Mouse (Mus musculus) MEL (cell line): ENCODE data around the gene 1700069L16Rik. TPM values are rescaled to one million over a fixed set of nuclear protein-coding genes. Genes with fewer than 3 reads are reported as not detected.
A peak's percentile ranks its signal among the peaks of the same experiment; 100 is the strongest.

ENCODE experiments used
- DNase-seq: peaks from one replicate; pipeline ENCODE4 v3.0.0; 2011; ENCODE audit warnings: low read depth, low spot score
- H3K27ac ChIP-seq: 2 replicates; pipeline ENCODE4 v1.5.1; 2012; ENCODE audit warnings: low read depth, mild to moderate bottlenecking, control low read depth, low read length, moderate library complexity; ENCODE audit not compliant: control insufficient read depth
- H3K27me3 ChIP-seq, 2 experiments: fragments of 150-350 bp in 1 of 2; sonication (generic) in 1 of 2; 2 replicates each; pipeline ENCODE4 v1.6.1; 2012; ENCODE audit warnings: low read length in 2 of 2, mild to moderate bottlenecking in 2 of 2, improper control_type of control experiment in 1 of 2, moderate library complexity in 1 of 2; ENCODE audit not compliant: insufficient read depth in 2 of 2, control insufficient read depth in 1 of 2
- H3K36me3 ChIP-seq, 2 experiments: 2 replicates each; pipeline ENCODE4 v1.6.1; 2012 to 2014; ENCODE audit warnings: low read length in 2 of 2, improper control_type of control experiment in 1 of 2, inconsistent platforms in 1 of 2, mild to moderate bottlenecking in 1 of 2; ENCODE audit not compliant: insufficient read depth in 2 of 2, control insufficient read depth in 1 of 2
- H3K4me1 ChIP-seq, 2 experiments: fragments of 150-350 bp in 1 of 2; sonication (generic) in 1 of 2; 2 replicates each; pipeline ENCODE4 v1.6.1; 2012; ENCODE audit warnings: low read length in 2 of 2, improper control_type of control experiment in 1 of 2, mild to moderate bottlenecking in 1 of 2; ENCODE audit not compliant: insufficient read depth in 2 of 2, control insufficient read depth in 1 of 2
- H3K4me3 ChIP-seq, 2 experiments: fragments of 150-350 bp in 1 of 2; sonication (generic) in 1 of 2; 2 replicates each; pipeline ENCODE4 v1.5.1; 2012; ENCODE audit warnings: low read depth in 2 of 2, low read length in 2 of 2, mild to moderate bottlenecking in 2 of 2, moderate library complexity in 2 of 2, control low read depth in 1 of 2, improper control_type of control experiment in 1 of 2; ENCODE audit not compliant: control insufficient read depth in 1 of 2, insufficient read depth in 1 of 2
- H3K79me2 ChIP-seq: 2 replicates; pipeline ENCODE4 v1.6.1; 2012; ENCODE audit warnings: mild to moderate bottlenecking, low read length, moderate library complexity; ENCODE audit not compliant: control insufficient read depth, poor library complexity, insufficient read depth
- H3K9ac ChIP-seq: 2 replicates; pipeline ENCODE4 v1.6.1; 2012; ENCODE audit warnings: low read depth, mild to moderate bottlenecking, control low read depth, low read length, moderate library complexity; ENCODE audit not compliant: control insufficient read depth, poor library complexity, severe bottlenecking
- H3K9me3 ChIP-seq: fragments of 150-350 bp; sonication (generic); replicated peaks from 2 replicates; pipeline ENCODE4 v1.6.1; 2012; ENCODE audit warnings: mild to moderate bottlenecking, low read length, improper control_type of control experiment, moderate library complexity; ENCODE audit not compliant: insufficient read depth
- CHD1 ChIP-seq: IDR thresholded peaks from 2 replicates; pipeline ENCODE4 v1.6.1; 2012; ENCODE audit warnings: low read depth, mild to moderate bottlenecking, inconsistent platforms, low read length, improper control_type of control experiment
- CTCF ChIP-seq, 3 experiments: IDR thresholded peaks in 2 of 3; conservative IDR thresholded peaks in 1 of 3; 2 replicates each; pipeline ENCODE4 v1.5.1; 2011 to 2012; ENCODE audit warnings: low read length in 3 of 3, low read depth in 2 of 3, mild to moderate bottlenecking in 2 of 3, improper control_type of control experiment in 1 of 3, inconsistent platforms in 1 of 3, mixed read lengths in 1 of 3, moderate library complexity in 1 of 3; ENCODE audit not compliant: control insufficient read depth in 1 of 3, insufficient read depth in 1 of 3, poor library complexity in 1 of 3, severe bottlenecking in 1 of 3
- ELF1 ChIP-seq: IDR thresholded peaks from 2 replicates; pipeline ENCODE4 v1.6.1; 2014; ENCODE audit warnings: low read depth, mild to moderate bottlenecking, inconsistent platforms, low read length, improper control_type of control experiment, moderate library complexity
- ETS1 ChIP-seq: IDR thresholded peaks from 2 replicates; pipeline ENCODE4 v1.6.1; 2012; ENCODE audit warnings: low read depth, mild to moderate bottlenecking, inconsistent platforms, low read length, improper control_type of control experiment, moderate library complexity
- GABPA ChIP-seq: IDR thresholded peaks from 2 replicates; pipeline ENCODE4 v1.6.1; 2012; ENCODE audit warnings: low read depth, mild to moderate bottlenecking, inconsistent platforms, low read length, improper control_type of control experiment, moderate library complexity
- MAFK ChIP-seq: IDR thresholded peaks from 2 replicates; pipeline ENCODE4 v1.6.1; 2011; ENCODE audit warnings: low read depth, mild to moderate bottlenecking, low read length, improper control_type of control experiment, borderline replicate concordance
- MAX ChIP-seq: IDR thresholded peaks from 2 replicates; pipeline ENCODE4 v1.6.1; 2011; ENCODE audit warnings: low read length, improper control_type of control experiment
- MEF2A ChIP-seq: IDR thresholded peaks from 2 replicates; pipeline ENCODE4 v1.6.1; 2014; ENCODE audit warnings: low read depth, mild to moderate bottlenecking, inconsistent platforms, low read length, improper control_type of control experiment; ENCODE audit not compliant: poor library complexity, insufficient replicate concordance, severe bottlenecking; ENCODE audit errors: extremely low read depth
- MYB ChIP-seq: IDR thresholded peaks from 2 replicates; pipeline ENCODE4 v1.6.1; 2011; ENCODE audit warnings: mild to moderate bottlenecking, low read depth, low read length, improper control_type of control experiment
- POLR2A ChIP-seq, 2 experiments: IDR thresholded peaks; 2 replicates each; pipeline ENCODE4 v1.6.1; 2011 to 2012; ENCODE audit warnings: low read length in 2 of 2, mild to moderate bottlenecking in 2 of 2, control low read depth in 1 of 2, improper control_type of control experiment in 1 of 2, low read depth in 1 of 2, moderate library complexity in 1 of 2; ENCODE audit not compliant: control insufficient read depth in 1 of 2, insufficient read depth in 1 of 2, poor library complexity in 1 of 2
- POLR2AphosphoS2 ChIP-seq: IDR thresholded peaks from 2 replicates; pipeline ENCODE4 v1.6.1; 2011; ENCODE audit warnings: low read length, improper control_type of control experiment
- RAD21 ChIP-seq: IDR thresholded peaks from 2 replicates; pipeline ENCODE4 v1.6.1; 2011; ENCODE audit warnings: mild to moderate bottlenecking, low read depth, low read length, improper control_type of control experiment
- SMC3 ChIP-seq: IDR thresholded peaks from 2 replicates; pipeline ENCODE4 v1.6.1; 2011; ENCODE audit warnings: low read depth, low read length, improper control_type of control experiment
- TAL1 ChIP-seq: IDR thresholded peaks from 2 replicates; pipeline ENCODE4 v1.6.1; 2012; ENCODE audit warnings: mild to moderate bottlenecking, inconsistent platforms, low read length, moderate library complexity, mixed read lengths
- TBP ChIP-seq: IDR thresholded peaks from 2 replicates; pipeline ENCODE4 v1.8.0; 2011; ENCODE audit warnings: low read depth, low read length, improper control_type of control experiment
- TCF12 ChIP-seq: IDR thresholded peaks from 2 replicates; pipeline ENCODE4 v1.6.1; 2014; ENCODE audit warnings: low read depth, mild to moderate bottlenecking, inconsistent platforms, low read length, improper control_type of control experiment, moderate library complexity
- UBTF ChIP-seq: IDR thresholded peaks from 2 replicates; pipeline ENCODE4 v1.6.1; 2012; ENCODE audit warnings: low read depth, mild to moderate bottlenecking, inconsistent platforms, low read length, improper control_type of control experiment, moderate library complexity, borderline replicate concordance; ENCODE audit not compliant: insufficient read depth
- USF1 ChIP-seq: IDR thresholded peaks from 2 replicates; pipeline ENCODE4 v1.6.1; 2014; ENCODE audit warnings: low read depth, mild to moderate bottlenecking, inconsistent platforms, low read length, improper control_type of control experiment, moderate library complexity
- ZC3H11A ChIP-seq: IDR thresholded peaks from 2 replicates; pipeline ENCODE4 v1.6.1; 2012; ENCODE audit warnings: low read depth, mild to moderate bottlenecking, inconsistent platforms, low read length, improper control_type of control experiment
- ZNF384 ChIP-seq: IDR thresholded peaks from 2 replicates; pipeline ENCODE4 v1.6.1; 2012; ENCODE audit warnings: low read depth, mild to moderate bottlenecking, inconsistent platforms, low read length, improper control_type of control experiment
- polyA plus RNA-seq, 2 experiments: library from polyadenylated mRNA; stranded (reverse) in 1 of 2; unstranded in 1 of 2; fragments of >175 nt in 1 of 2; fragments of >200 nt in 1 of 2; gene quantifications; 2 replicates each; pipeline versions ENCODE4 v1.2.1 to v1.2.4; 2012; ENCODE audit warnings: low replicate concordance in 2 of 2, low read depth in 1 of 2; ENCODE audit not compliant: insufficient read length in 2 of 2, insufficient read depth in 1 of 2, missing spikeins in 1 of 2
- total RNA-seq: library from RNA; depleted of rRNA; stranded (reverse); fragments of 300-350 nt; gene quantifications from 2 replicates; pipeline ENCODE4 v1.2.3, GENCODE M21; 2012

Gene 1700069L16Rik
- total and polyA plus RNA-seq, 3 experiments: not detected

- TF ChIP-seq USF1 (no peak), MEF2A (no peak), SMC3 (peak; percentile 94), ZC3H11A (peak; percentile 74), MAX (peak; percentile 40; the same call in 1 of the 2 replicates), CTCF (IDR thresholded peaks at IDR 0.05 in 2 of 3, conservative IDR thresholded peaks at IDR 0.05 in 1 of 3; ENCODE audit: control insufficient read depth in 1 of 3, insufficient read depth in 1 of 3, low read depth in 2 of 3, low read length in 3 of 3, poor library complexity in 1 of 3, severe bottlenecking in 1 of 3) (peak; percentile 89 to 98 (median 94)), CHD1 (no peak), GABPA (no peak), TAL1 (no peak), POLR2A (IDR thresholded peaks at IDR 0.05; ENCODE audit: control insufficient read depth in 1 of 2, insufficient read depth in 1 of 2, low read depth in 1 of 2, low read length in 2 of 2, poor library complexity in 1 of 2) (no peak), POLR2AphosphoS2 (no peak), MYB (no peak)
- TF ChIP-seq, all 39 proteins: peak for 10
These were observed 49.1 kb upstream of the 1700069L16Rik start (continued) for GRCm38 (mm10) chr5:113773664-113774063.

- H3K27ac ChIP-seq: no peak overlapping the region; the same call in 1 of the 2 replicates
- no peaks in the 10 kb centered on the region for H3K27me3 ChIP-seq
- H3K9ac ChIP-seq: peak overlapping the region; percentile 79
- DNase-seq: peak; percentile 41
- H3K4me3 ChIP-seq: peak overlapping the region; percentile 67 to 94
- peaks cover 0 to 8% of the 10 kb centered on the region in 2 experiments; a peak in 2 of 4 replicates for H3K36me3 ChIP-seq
- H3K79me2 ChIP-seq: peaks cover 44% of the 10 kb centered on the region
- peaks cover 0 to 12% of the 10 kb centered on the region in 2 experiments; a peak in 2 of 4 replicates for H3K4me1 ChIP-seq
- TF ChIP-seq TBP: no peak
- no peak for TF ChIP-seq TAL1
- TF ChIP-seq CTCF (IDR thresholded peaks at IDR 0.05 in 2 of 3, conservative IDR thresholded peaks at IDR 0.05 in 1 of 3; ENCODE audit: control insufficient read depth in 1 of 3, insufficient read depth in 1 of 3, low read depth in 2 of 3, low read length in 3 of 3, poor library complexity in 1 of 3, severe bottlenecking in 1 of 3): no peak
- no peak for TF ChIP-seq GABPA
- no peak for TF ChIP-seq ELF1
- no peak for TF ChIP-seq POLR2AphosphoS2
- no peak for TF ChIP-seq ZNF384
- no peak for TF ChIP-seq ZC3H11A
- no peak for TF ChIP-seq UBTF
- no peak for TF ChIP-seq MEF2A
- TF ChIP-seq ETS1: no peak
- no peak for TF ChIP-seq TCF12
- no peak for TF ChIP-seq MAFK
- no peak for TF ChIP-seq MAX
- TF ChIP-seq RAD21: no peak
- no peaks in the 10 kb centered on the region for H3K9me3 ChIP-seq
These were observed 48.4 kb upstream of the 1700069L16Rik start for GRCm38 (mm10) chr5:113772905-113773519.
